Mouse (Mus musculus) intestine, embryonic 15.5 days (tissue): ENCODE measurements at regions not wholly inside any gene's neighbourhood (a gene's known extent, or its start where the extent isn't known, plus 50 kb on each side); places are given as distances from the start of the nearest gene placed in this dataset.

Source experiments
- ATAC-seq: fragments of 200-750 bp; cut with Nextera tagmentation; 2 replicates; pipeline ENCODE4 v1.8.0; 2017; ENCODE audit warnings: moderate TSS enrichment, moderate library complexity
- H3K27ac ChIP-seq: fragments of 300-500 bp; sonication (generic); 2 replicates; pipeline ENCODE4 v1.5.1; 2015; ENCODE audit warnings: mild to moderate bottlenecking, inconsistent platforms
- H3K27me3 ChIP-seq: fragments of 300-500 bp; sonication (generic); replicated peaks from 2 replicates; pipeline ENCODE4 v1.6.1; 2015; ENCODE audit warnings: inconsistent platforms
- H3K36me3 ChIP-seq: fragments of 300-500 bp; sonication (generic); 2 replicates; pipeline ENCODE4 v1.6.1; 2015; ENCODE audit warnings: inconsistent platforms
- H3K4me1 ChIP-seq: fragments of 300-500 bp; sonication (generic); replicated peaks from 2 replicates; pipeline ENCODE4 v1.6.1; 2015; ENCODE audit warnings: inconsistent platforms
- H3K4me2 ChIP-seq: fragments of 300-500 bp; sonication (generic); replicated peaks from 2 replicates; pipeline ENCODE4 v1.6.1; 2015; ENCODE audit warnings: mild to moderate bottlenecking, inconsistent platforms
- H3K4me3 ChIP-seq: fragments of 300-500 bp; sonication (generic); replicated peaks from 2 replicates; pipeline ENCODE4 v1.5.1; 2015; ENCODE audit warnings: inconsistent platforms
- H3K9ac ChIP-seq: fragments of 300-500 bp; sonication (generic); 2 replicates; pipeline ENCODE4 v1.6.1; 2015; ENCODE audit warnings: inconsistent platforms
- H3K9me3 ChIP-seq: fragments of 300-500 bp; sonication (generic); 2 replicates; pipeline ENCODE4 v1.6.1; 2016; ENCODE audit warnings: inconsistent platforms
- WGBS: fragments of 180-500 bp; shearing (Covaris S2); methylation state at CpG from one replicate; pipeline ENCODE4 v1.1.7; 2015; 5-methylcytosine and 5-hydroxymethylcytosine counted together

DNA sequence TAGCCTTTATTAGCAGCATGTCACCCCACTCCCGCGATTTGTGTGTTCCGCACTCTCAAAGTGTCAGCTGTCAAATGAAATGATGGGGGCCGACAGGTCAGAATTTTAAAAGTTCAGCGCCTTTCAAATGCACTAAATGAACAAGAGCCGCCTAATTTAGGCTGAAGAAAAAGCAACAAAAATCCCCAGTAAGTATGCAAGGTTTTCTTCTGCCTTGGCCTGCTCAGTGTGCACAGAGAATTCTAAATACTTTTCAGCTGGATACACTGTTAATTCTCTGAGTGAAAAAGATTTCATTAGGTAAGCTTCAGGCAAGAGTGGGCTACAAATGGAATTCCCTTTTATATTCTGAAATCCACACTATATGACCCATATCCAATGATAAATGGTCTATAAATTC, 125.9 kb upstream of the BC052040 start:
- Histone ChIP-seq H3K36me3 (no peaks in the 10 kb centered on the region), H3K27me3 (no peaks in the 10 kb centered on the region), H3K4me3 (no peak overlapping the region), H3K27ac (no peak overlapping the region), H3K9ac (no peak overlapping the region), H3K4me2 (no peak overlapping the region), H3K4me1 (no peaks in the 10 kb centered on the region), H3K9me3 (no peaks in the 10 kb centered on the region)
- 82% methylated on average over 6 of the region's 6 CpGs for WGBS
- no peak for ATAC-seq

DNA sequence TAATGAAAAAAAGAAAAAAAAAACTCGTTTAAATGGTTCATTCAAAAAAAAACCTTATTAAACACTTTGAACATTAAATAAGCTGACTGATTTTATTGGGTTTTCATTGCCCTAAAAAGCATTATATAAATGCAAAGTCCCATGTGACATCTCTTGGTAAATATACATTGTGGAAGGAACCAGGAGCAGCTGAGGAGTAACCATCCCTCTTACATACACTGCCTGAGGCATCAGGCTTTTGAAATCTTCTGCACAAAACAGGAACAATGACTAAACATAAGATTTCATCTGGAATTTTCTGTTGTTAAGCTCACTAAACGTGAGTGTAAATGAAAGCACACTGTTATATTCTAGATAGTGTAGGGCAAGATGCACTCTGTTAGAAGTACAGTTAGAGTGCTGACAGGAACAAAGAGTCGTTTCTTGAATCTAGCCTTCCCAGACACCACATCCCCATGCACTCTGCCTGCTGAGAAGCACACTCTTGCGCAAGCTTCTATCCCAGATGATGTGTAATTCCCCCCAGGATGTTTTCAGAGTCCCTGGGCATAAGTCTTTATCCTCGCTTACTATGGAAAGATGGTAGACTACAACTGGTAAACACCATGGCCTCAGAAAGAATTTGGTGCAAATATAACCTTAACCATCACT, 125.0 kb upstream of the BC052040 start:
- no peak overlapping the region for H3K27ac ChIP-seq
- H3K9ac ChIP-seq, result no peak overlapping the region
- WGBS, result 77% methylated on average over 5 of the region's 5 CpGs
- H3K9me3 ChIP-seq, result no peaks in the 10 kb centered on the region
- no peaks in the 10 kb centered on the region for H3K36me3 ChIP-seq
- no peaks in the 10 kb centered on the region for H3K4me1 ChIP-seq
- H3K4me2 ChIP-seq, result no peak overlapping the region
- H3K27me3 ChIP-seq, result no peaks in the 10 kb centered on the region
- no peak for ATAC-seq
- no peak overlapping the region for H3K4me3 ChIP-seq

DNA sequence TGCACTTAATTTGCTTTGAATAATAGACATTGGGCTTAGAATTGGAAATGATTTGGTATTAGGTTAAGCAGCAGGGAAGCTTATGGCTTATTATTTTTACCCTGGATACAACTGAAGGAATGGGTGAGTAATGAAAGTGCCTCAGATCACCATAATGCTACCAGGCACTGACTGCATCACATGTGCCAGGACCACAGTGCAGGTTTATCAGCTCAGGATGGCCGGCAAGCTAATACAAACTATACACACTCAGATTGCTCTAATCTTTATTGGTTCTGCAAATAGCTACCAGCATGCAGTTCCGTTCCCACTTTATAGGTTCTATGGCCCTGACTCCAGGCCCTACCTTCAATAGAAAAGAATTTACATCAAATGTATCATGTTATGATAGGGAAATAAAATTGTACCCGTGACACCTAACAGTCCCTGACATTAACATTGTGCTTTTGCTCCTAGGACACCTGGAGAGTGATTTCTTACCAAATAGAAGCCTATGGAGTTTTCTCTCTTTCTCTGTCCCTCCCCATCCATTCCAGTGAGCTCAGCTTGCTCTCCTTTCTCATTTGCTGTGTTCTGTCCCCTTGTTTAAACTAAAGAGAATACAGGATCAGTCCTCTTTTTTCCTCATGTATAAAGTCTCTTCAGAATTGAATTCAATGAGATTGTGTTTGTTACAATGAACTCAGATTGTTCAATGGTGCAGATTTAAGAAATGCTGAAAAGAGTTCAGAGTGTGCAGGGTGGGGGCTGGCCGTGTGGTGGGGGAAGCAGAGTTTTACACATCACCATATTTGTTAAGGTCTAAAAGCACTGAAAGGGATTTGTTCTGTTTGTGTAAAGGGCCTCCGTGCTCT, 121.3 kb upstream of the BC052040 start:
- Histone ChIP-seq H3K9ac (no peak overlapping the region), H3K27ac (no peak overlapping the region), H3K4me1 (no peaks in the 10 kb centered on the region), H3K9me3 (no peaks in the 10 kb centered on the region), H3K36me3 (no peaks in the 10 kb centered on the region), H3K4me3 (no peak overlapping the region), H3K27me3 (no peaks in the 10 kb centered on the region), H3K4me2 (no peak overlapping the region)
- WGBS, result 45% methylated on average over 5 of the region's 5 CpGs
- peak; percentile 77 for ATAC-seq

DNA sequence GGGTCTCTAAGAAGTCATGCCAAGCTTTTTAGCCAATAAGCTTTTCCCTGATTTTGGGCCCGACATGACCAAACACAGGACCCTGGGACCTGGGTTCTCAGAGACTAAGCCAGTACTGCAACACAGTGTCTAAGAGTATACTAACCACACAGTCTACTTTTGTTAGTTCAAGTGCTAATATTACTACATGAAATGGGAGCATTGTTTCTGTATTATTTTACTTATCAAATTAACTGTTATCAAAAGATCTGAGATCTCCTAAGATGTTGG, 120.7 kb upstream of the BC052040 start:
- Histone ChIP-seq H3K4me2 (no peak overlapping the region), H3K27me3 (no peaks in the 10 kb centered on the region), H3K27ac (no peak overlapping the region), H3K4me1 (no peaks in the 10 kb centered on the region), H3K4me3 (no peak overlapping the region), H3K9me3 (no peaks in the 10 kb centered on the region), H3K36me3 (no peaks in the 10 kb centered on the region), H3K9ac (no peak overlapping the region)
- no peak for ATAC-seq
- WGBS, result 68% methylated on average over 1 of the region's 1 CpGs

DNA sequence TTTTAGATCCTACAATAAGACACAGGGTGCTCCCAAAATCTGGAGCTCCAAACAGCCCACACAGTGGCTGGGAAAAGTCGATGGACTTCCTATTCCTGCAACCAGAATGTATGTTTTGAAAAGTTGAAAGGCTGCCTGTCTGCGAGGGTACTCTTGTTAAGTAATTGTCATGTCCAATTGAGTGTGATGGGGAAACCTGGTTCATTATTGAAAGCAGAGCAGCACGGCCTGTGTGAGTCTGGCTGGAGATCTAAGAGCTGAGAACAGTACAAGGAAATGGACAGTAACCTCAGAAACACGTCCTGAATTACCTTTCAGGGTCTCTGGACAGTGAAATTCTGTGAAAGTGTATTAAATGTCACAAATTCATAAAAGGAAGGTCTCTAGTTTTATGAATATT, 115.3 kb upstream of the BC052040 start:
- no peak overlapping the region for H3K4me3 ChIP-seq
- ATAC-seq, result no peak
- H3K9me3 ChIP-seq, result no peaks in the 10 kb centered on the region
- H3K27me3 ChIP-seq, result no peaks in the 10 kb centered on the region
- H3K36me3 ChIP-seq, result no peaks in the 10 kb centered on the region
- no peaks in the 10 kb centered on the region for H3K4me1 ChIP-seq
- no peak overlapping the region for H3K9ac ChIP-seq
- H3K4me2 ChIP-seq, result no peak overlapping the region
- WGBS, result 65% methylated on average over 4 of the region's 4 CpGs
- H3K27ac ChIP-seq, result no peak overlapping the region

DNA sequence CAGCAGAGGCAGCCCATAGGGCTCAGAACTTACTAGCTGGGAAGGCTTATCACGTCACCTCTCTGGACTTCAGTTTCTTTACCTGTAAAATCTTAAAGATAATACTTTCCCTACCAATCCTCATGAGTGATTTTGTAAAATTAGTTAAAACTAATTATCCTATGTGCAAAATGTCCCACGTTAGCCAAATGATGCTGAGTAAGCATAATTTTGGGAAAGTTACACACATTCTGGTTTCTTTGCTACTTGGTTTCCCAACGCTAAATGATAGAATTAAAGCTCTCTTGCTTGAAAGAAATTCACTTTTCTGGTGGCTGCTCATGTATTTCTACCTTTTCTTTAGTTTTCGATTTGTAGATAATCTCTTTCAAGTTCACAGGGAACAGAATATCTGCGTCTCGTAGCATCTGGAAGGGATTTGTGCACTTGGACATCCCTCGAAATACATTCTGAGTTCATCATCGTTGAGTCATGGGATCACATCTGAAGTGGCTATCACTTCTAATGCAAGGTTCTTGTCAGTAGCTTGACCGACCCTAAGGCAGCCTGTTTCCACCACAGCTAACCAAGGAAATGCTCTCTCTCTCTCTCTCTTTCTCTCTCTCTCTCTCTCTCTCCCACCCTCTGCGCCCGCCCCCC, 114.3 kb upstream of the BC052040 start:
- no peaks in the 10 kb centered on the region for H3K4me1 ChIP-seq
- H3K4me2 ChIP-seq, result no peak overlapping the region
- no peaks in the 10 kb centered on the region for H3K9me3 ChIP-seq
- no peaks in the 10 kb centered on the region for H3K36me3 ChIP-seq
- H3K27ac ChIP-seq, result peak overlapping the region; percentile 22; the same call in 1 of the 2 replicates
- ATAC-seq, result peak; percentile 25; the same call in 1 of the 2 replicates
- WGBS, result 71% methylated on average over 11 of the region's 11 CpGs
- H3K9ac ChIP-seq, result no peak overlapping the region
- no peak overlapping the region for H3K4me3 ChIP-seq
- H3K27me3 ChIP-seq, result no peaks in the 10 kb centered on the region

DNA sequence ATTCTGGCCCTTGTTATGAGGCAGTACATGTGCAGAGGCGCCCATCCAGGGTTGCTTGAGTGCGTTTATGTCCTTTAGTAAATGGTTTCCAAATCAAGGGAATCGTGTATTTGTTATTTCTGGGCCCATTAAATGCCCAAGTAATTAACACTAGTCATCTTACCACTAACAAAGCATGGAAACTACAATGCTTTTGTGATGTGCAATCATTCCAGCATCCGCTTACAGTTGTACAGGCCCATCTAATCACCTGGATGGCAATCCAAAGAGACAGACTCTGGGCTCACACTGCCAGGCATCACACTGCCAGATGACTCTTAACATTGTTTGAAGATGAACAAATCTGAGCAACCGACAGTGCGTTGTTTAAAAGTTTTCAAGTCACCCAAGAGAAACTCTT, 113.6 kb upstream of the BC052040 start:
- WGBS, result 58% methylated on average over 6 of the region's 6 CpGs
- Histone ChIP-seq H3K4me1 (no peaks in the 10 kb centered on the region), H3K4me2 (no peak overlapping the region), H3K9ac (no peak overlapping the region), H3K4me3 (no peak overlapping the region), H3K9me3 (no peaks in the 10 kb centered on the region), H3K27ac (0 out of 2 replicates have a peak overlapping the region, but pooled peaks have one; percentile 22), H3K27me3 (no peaks in the 10 kb centered on the region), H3K36me3 (no peaks in the 10 kb centered on the region)
- ATAC-seq, result peak; percentile 53; the same call in 1 of the 2 replicates

DNA sequence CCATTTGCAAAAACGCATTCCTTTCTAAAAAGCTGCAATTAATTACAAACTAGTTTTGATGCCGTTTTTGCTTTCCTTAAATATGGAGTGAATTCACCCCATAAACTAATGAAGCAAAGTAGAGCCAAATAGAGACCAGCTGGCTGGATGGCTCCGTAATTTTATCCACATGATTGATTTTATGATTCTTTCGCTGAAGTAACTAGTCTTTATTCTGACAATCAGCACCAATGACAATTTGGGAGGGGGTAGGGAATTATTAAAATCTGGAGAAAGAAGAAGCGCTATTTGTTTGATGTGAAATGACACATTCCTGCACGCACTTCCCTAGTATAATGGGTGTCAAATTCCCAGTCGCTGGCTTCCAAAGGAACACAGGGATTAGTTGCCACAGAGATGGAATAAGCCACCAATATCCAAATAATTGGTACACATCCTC, 113.0 kb upstream of the BC052040 start:
- WGBS, result 57% methylated on average over 7 of the region's 7 CpGs
- Histone ChIP-seq H3K4me1 (no peaks in the 10 kb centered on the region), H3K27me3 (no peaks in the 10 kb centered on the region), H3K36me3 (no peaks in the 10 kb centered on the region), H3K9me3 (no peaks in the 10 kb centered on the region), H3K4me3 (no peak overlapping the region), H3K27ac (no peak overlapping the region), H3K4me2 (no peak overlapping the region), H3K9ac (no peak overlapping the region)
- no peak for ATAC-seq

DNA sequence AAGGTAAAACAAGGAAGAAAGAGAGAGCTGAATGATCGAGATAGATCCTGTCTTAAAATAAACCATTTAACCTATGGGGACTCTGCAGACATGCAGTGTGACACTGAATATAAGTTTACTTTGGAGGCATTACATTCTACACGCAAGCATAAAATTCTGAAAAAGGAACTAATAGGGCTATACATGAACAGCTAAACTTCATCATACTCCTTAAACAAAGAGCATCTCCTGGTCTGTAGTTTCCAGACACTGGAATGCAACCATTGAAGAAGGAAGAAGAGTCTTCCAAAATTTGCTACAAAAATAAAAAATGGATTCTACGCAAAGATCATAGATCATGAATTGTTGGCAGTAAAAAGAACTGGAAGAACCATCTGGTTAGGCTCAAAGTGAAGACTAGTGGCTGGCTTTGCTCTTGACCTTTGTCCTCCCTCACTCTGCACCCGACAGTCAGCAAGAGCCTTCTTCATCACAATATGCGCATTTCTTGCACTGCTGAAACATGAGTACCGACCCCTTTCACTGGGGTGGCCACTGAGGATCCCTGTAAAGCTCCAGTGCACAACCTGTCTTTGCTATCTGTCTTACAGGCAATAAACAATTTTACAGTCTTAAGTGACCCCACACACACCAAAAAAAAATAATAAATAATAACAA, 112.2 kb upstream of the BC052040 start:
- Histone ChIP-seq H3K27ac (no peak overlapping the region), H3K4me2 (no peak overlapping the region), H3K9ac (no peak overlapping the region), H3K4me1 (no peaks in the 10 kb centered on the region), H3K9me3 (no peaks in the 10 kb centered on the region), H3K4me3 (no peak overlapping the region), H3K27me3 (no peaks in the 10 kb centered on the region), H3K36me3 (no peaks in the 10 kb centered on the region)
- peak; percentile 70 for ATAC-seq
- 43% methylated on average over 6 of the region's 6 CpGs for WGBS

DNA sequence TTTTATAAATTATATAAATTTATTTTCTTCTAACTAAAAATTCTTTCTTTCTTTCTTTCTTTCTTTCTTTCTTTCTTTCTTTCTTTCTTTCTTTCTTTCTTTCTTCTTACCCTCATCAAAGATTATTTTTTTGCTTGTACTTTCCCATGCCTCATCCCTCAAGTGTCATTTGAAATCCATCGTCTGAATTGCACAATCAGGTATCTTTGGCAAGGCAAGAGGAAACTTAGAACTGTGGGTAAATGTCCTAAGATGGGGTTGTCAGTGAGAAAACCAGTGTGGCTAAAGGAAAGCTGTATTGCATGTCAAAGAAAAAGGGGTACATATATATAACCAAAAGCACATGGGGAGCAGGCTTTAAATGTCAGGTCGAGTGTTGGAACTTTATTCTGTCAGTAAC, 109.1 kb upstream of the BC052040 start:
- H3K4me1 ChIP-seq, result no peaks in the 10 kb centered on the region
- H3K9ac ChIP-seq, result no peak overlapping the region
- H3K4me3 ChIP-seq, result no peak overlapping the region
- WGBS, result 77% methylated on average over 2 of the region's 2 CpGs
- no peaks in the 10 kb centered on the region for H3K9me3 ChIP-seq
- H3K27ac ChIP-seq, result no peak overlapping the region
- H3K27me3 ChIP-seq, result no peaks in the 10 kb centered on the region
- H3K36me3 ChIP-seq, result no peaks in the 10 kb centered on the region
- H3K4me2 ChIP-seq, result no peak overlapping the region
- ATAC-seq, result no peak

DNA sequence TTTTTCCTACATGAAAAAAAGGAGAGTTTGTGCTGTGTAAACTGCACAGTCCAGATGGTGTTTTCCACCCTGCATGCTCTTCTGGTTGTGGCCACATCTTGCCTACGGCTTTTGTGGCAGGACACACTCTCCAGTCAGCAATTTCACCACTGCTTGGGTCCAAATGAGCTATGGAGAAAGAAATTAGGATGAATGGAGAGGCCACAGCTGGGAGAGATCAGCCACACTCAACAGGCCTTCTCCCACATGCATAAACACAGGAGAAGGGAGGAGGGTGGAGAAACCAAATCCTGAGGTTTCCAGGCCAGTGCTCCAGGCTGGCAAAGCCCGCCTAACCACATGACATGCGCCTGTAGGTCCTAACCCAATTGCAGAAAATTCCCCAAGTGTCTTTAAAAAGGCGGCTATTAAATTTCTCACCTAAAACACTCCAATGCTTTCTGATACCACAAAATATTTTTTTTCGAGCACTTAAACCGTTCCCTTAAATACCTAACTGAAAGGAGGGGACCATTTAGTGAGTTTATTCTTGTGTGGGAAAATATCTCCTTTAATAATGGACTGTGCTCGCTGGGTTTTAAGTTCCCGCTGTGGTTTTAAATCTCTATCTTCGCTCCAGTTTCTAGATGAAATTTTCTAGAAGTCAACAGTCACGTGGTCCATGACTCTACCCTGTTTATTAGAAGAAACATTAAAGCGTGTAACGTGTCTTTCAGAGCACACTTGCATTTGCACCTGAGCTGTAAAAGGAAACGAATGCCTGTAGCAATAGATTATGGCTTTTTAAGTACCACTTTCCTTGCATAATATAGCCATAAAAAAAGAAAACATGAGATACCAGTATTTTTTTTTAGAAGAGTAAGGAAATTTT, 97.9 kb upstream of the BC052040 start:
- Histone ChIP-seq H3K27ac (peak overlapping the region; percentile 58), H3K9me3 (no peaks in the 10 kb centered on the region), H3K4me2 (0 out of 2 replicates have a peak overlapping the region, but pooled peaks have one; percentile 24), H3K9ac (no peak overlapping the region; the same call in 1 of the 2 replicates), H3K36me3 (no peaks in the 10 kb centered on the region), H3K27me3 (no peaks in the 10 kb centered on the region), H3K4me3 (no peak overlapping the region), H3K4me1 (0 out of 2 replicates have a peak, but pooled peaks cover 5% of the 10 kb centered on the region)
- 38% methylated on average over 13 of the region's 13 CpGs for WGBS
- peak; percentile 63; the same call in 1 of the 2 replicates for ATAC-seq
